Mouse (Mus musculus) liver, embryonic 13.5 days (tissue): ENCODE results near the gene Ddx27. TPM values are rescaled to one million over a fixed set of nuclear protein-coding genes. Genes with fewer than 3 reads are reported as not detected.
A peak's percentile ranks its signal among the peaks of the same experiment; 100 is the strongest.

Source experiments
- ATAC-seq: fragments of 200-750 bp; cut with Nextera tagmentation; 2 replicates; pipeline ENCODE4 v1.8.0; 2017; ENCODE audit warnings: low read depth, mild to moderate bottlenecking, moderate number of reproducible peaks, moderate library complexity
- DNase-seq: peaks from one replicate; pipeline ENCODE4 v3.0.0; 2022
- H3K27ac ChIP-seq: fragments of 300-500 bp; sonication (generic); 2 replicates; pipeline ENCODE4 v1.5.1; 2015; ENCODE audit warnings: moderate library complexity, mild to moderate bottlenecking, inconsistent platforms
- H3K27me3 ChIP-seq: fragments of 300-500 bp; sonication (generic); 2 replicates; pipeline ENCODE4 v1.6.1; 2015; ENCODE audit warnings: mild to moderate bottlenecking, inconsistent platforms
- H3K36me3 ChIP-seq: fragments of 300-500 bp; sonication (generic); 2 replicates; pipeline ENCODE4 v1.6.1; 2015; ENCODE audit warnings: mild to moderate bottlenecking, inconsistent platforms
- H3K4me1 ChIP-seq: fragments of 300-500 bp; sonication (generic); replicated peaks from 2 replicates; pipeline ENCODE4 v1.6.1; 2015; ENCODE audit warnings: inconsistent platforms
- H3K4me2 ChIP-seq: fragments of 300-500 bp; sonication (generic); 2 replicates; pipeline ENCODE4 v1.6.1; 2015; ENCODE audit warnings: inconsistent platforms, mild to moderate bottlenecking, moderate library complexity
- H3K4me3 ChIP-seq: fragments of 300-500 bp; sonication (generic); replicated peaks from 2 replicates; pipeline ENCODE4 v1.5.1; 2015; ENCODE audit warnings: mild to moderate bottlenecking, inconsistent platforms
- H3K9ac ChIP-seq: fragments of 300-500 bp; sonication (generic); 2 replicates; pipeline ENCODE4 v1.6.1; 2015; ENCODE audit warnings: mild to moderate bottlenecking, inconsistent platforms
- H3K9me3 ChIP-seq: fragments of 300-500 bp; sonication (generic); replicated peaks from 2 replicates; pipeline ENCODE4 v1.6.1; 2016; ENCODE audit warnings: inconsistent platforms
- WGBS: fragments of 180-500 bp; shearing (Covaris S2); methylation state at CpG from one replicate; pipeline ENCODE4 v1.1.7; 2015; ENCODE audit not compliant: insufficient replicate concordance; 5-methylcytosine and 5-hydroxymethylcytosine counted together
- polyA plus RNA-seq: library from polyadenylated mRNA; unstranded; fragments of >200 nt; fragmentation: Nextera tagmentation; extraction: Ambion mirVana; gene quantifications from 2 replicates; pipeline ENCODE4 v1.2.1, GENCODE M21; 2015

Ddx27 gene
- polyA plus RNA-seq = 53.6 and 59.5 TPM in 2 replicates

DNA sequence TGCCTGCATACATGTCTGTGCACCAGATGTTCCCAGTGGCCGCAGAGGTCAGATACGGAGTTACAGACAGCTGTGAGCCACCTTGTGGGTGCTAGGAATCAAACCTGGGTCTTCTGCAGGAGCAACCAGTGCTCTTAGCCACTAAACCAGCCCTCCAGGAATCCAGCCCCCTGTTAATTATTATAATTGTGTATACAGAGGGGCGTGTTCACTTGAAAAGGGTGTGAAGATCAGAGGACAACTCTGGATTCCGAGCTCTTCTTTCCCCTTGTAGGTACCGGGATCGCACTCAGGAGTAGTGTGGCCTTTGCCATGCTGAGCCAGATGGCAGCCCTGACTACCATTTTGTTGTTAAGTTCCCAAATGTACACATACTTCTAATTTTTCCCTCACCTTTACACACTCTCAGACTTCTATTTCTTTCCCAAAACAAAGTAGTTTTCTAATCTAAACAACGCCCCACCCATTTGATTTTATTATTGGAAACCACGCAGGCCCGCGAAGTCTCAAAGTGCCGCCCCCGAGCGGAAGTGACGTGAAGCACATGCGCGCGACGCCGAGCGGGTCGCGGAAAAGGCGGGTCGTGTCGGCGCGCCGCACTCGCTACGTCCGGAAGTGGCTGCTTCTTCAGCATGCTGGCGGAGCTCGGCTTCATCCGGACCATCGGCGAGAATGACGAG is at the start of gene Ddx27:
Gene Ddx27, plus strand, starts transcription at position 492 of the 680 bp plus-strand sequence.
- DNase-seq (peak; percentile 86), ATAC-seq (peak; percentile 86)
- Histone ChIP-seq H3K27ac (peak within 1 kb of the TSS; percentile 92), H3K9ac (peak within 1 kb of the TSS; percentile 90), H3K4me1 (peaks cover 33% of the 10 kb centered on the region), H3K27me3 (no peaks in the 10 kb centered on the region), H3K36me3 (peaks cover 31% of the 10 kb centered on the region), H3K4me3 (peak within 1 kb of the TSS; percentile 90), H3K9me3 (no peaks in the 10 kb centered on the region), H3K4me2 (peak within 1 kb of the TSS; percentile 93)
- WGBS = 2% methylated on average over 37 of the region's 37 CpGs

- 44% methylated on average over 1 of the region's 1 CpGs for WGBS
- no peaks in the 10 kb centered on the region for H3K9me3 ChIP-seq
- H3K27me3 ChIP-seq = no peaks in the 10 kb centered on the region
- DNase-seq (no peak), ATAC-seq (no peak)
- peaks cover 52% of the 10 kb centered on the region for H3K4me1 ChIP-seq
- no peak overlapping the region for H3K9ac ChIP-seq
- no peak overlapping the region for H3K27ac ChIP-seq
- no peaks in the 10 kb centered on the region for H3K36me3 ChIP-seq
- no peak overlapping the region for H3K4me3 ChIP-seq
- H3K4me2 ChIP-seq = no peak overlapping the region
Measured at GRCm38 (mm10) chr2:166973153-166973552, 41.8 kb upstream of the Ddx27 start.

DNA sequence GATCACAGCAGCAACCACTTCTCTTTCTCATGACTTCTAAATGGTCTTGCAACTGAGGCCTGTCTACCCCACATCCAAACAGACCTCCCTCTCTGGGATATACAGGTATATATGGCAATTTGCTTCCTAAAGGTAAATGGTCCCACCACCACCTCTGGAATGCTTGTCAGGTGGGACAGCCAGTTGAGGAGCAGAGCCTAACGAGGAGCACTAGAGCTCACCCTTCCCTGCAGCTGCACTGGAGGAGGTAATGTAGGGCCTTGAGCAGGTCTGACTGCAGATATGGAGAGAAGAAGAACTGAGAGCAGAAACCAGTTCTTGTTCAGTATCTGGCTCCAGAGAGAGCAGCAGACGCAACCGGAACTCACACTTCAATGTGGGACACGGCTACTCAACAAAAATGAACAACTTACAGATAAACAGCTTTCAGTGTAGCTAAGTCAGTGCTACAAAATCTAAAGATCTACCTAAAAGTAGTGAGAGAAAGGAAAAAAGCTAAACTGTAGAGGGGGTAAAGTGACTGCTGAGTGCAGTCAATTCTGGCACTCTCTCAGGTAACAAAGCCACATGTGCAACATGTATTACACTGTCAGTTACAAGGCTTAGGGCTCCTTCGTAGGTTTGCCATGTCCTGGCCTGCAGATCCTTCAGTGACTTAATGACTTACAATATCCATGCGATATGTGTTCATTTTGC is 40.7 kb upstream of the Ddx27 start:
- WGBS = 57% methylated on average over 6 of the region's 6 CpGs
- Histone ChIP-seq H3K9me3 (no peaks in the 10 kb centered on the region), H3K36me3 (no peaks in the 10 kb centered on the region), H3K27ac (peak overlapping the region; percentile 55), H3K4me1 (peaks cover 62% of the 10 kb centered on the region), H3K4me3 (no peak overlapping the region), H3K27me3 (no peaks in the 10 kb centered on the region), H3K9ac (no peak overlapping the region; the same call in 1 of the 2 replicates), H3K4me2 (no peak overlapping the region)
- DNase-seq (no peak), ATAC-seq (no peak)

DNA sequence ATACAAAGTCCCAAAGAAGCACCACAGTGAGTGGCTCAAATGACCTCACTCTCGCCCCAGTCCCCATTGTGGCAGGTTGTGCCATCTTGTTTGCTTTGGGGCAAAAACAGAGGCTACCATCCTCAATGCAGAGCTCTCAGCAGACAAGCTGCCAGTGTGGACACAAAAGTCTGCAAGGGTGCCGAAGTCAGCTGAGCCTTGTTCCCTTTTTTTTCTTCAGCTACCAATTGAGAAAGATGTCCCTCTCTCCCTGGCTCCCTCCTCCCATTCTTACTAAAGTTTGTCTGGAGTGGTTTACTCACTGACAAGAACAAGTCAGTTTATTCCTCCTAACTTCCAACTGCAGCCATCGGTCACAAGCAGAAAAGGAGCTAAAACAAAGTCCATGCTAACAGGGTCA is 38.6 kb upstream of the Ddx27 start:
- ATAC-seq = no peak
- WGBS = 40% methylated on average over 3 of the region's 3 CpGs
- DNase-seq = no peak
- H3K4me1 ChIP-seq = peaks cover 68% of the 10 kb centered on the region
- H3K4me2 ChIP-seq = peak overlapping the region; percentile 4; the same call in 1 of the 2 replicates
- no peaks in the 10 kb centered on the region for H3K9me3 ChIP-seq
- H3K36me3 ChIP-seq = no peaks in the 10 kb centered on the region
- H3K27ac ChIP-seq = peak overlapping the region; percentile 45; the same call in 1 of the 2 replicates
- no peak overlapping the region for H3K9ac ChIP-seq
- no peaks in the 10 kb centered on the region for H3K27me3 ChIP-seq
- no peak overlapping the region for H3K4me3 ChIP-seq

- WGBS = 17% methylated on average over 3 of the region's 3 CpGs
- H3K27me3 ChIP-seq = no peaks in the 10 kb centered on the region
- H3K9ac ChIP-seq = no peak overlapping the region
- no peak overlapping the region for H3K4me2 ChIP-seq
- peaks cover 63% of the 10 kb centered on the region for H3K4me1 ChIP-seq
- ATAC-seq (peak; percentile 57; the same call in 1 of the 2 replicates), DNase-seq (no peak)
- H3K27ac ChIP-seq = peak overlapping the region; percentile 45
- no peaks in the 10 kb centered on the region for H3K9me3 ChIP-seq
- H3K36me3 ChIP-seq = 0 out of 2 replicates have a peak, but pooled peaks cover 1% of the 10 kb centered on the region
- H3K4me3 ChIP-seq = no peak overlapping the region
Measured at GRCm38 (mm10) chr2:166977490-166977889, 37.5 kb upstream of the Ddx27 start.

DNA sequence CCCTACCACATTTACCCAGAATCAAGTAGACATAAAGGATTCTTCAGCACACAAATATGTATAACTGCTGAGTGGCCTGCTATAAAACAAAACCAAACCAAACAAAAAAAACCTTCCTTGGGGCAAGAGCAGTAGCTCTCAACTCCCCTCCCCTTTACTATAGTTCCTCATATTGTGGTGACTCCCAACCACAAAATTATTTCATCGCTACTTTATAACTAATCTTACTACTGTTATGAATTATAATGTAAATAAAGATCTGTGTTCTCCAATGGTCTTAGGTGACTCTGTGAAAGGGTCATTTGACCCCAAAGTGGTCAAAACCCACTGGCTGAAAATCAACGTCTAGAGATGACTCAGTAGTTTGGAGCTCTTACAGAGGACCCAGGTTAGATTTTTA is 34.8 kb upstream of the Ddx27 start:
- Histone ChIP-seq H3K27ac (no peak overlapping the region), H3K4me2 (no peak overlapping the region), H3K4me1 (peaks cover 46% of the 10 kb centered on the region), H3K27me3 (no peaks in the 10 kb centered on the region), H3K9ac (no peak overlapping the region), H3K36me3 (0 out of 2 replicates have a peak, but pooled peaks cover 5% of the 10 kb centered on the region), H3K9me3 (no peaks in the 10 kb centered on the region), H3K4me3 (no peak overlapping the region)
- DNase-seq = no peak
- WGBS = 36% methylated on average over 2 of the region's 2 CpGs
- ATAC-seq = no peak

- DNase-seq (no peak), ATAC-seq (no peak)
- 68% methylated on average over 4 of the region's 4 CpGs for WGBS
- no peaks in the 10 kb centered on the region for H3K9me3 ChIP-seq
- no peak overlapping the region for H3K9ac ChIP-seq
- H3K27ac ChIP-seq = no peak overlapping the region
- no peak overlapping the region for H3K4me2 ChIP-seq
- no peaks in the 10 kb centered on the region for H3K27me3 ChIP-seq
- no peak overlapping the region for H3K4me3 ChIP-seq
- H3K4me1 ChIP-seq = peaks cover 20% of the 10 kb centered on the region
- H3K36me3 ChIP-seq = 0 out of 2 replicates have a peak, but pooled peaks cover 5% of the 10 kb centered on the region
Measured at GRCm38 (mm10) chr2:166983351-166983894, 31.6 kb upstream of the Ddx27 start.

GRCm38 (mm10) chr2:166990861-166991260 is 24.1 kb upstream of the Ddx27 start:
- Histone ChIP-seq H3K9me3 (no peaks in the 10 kb centered on the region), H3K27me3 (no peaks in the 10 kb centered on the region), H3K4me2 (no peak overlapping the region), H3K36me3 (no peaks in the 10 kb centered on the region), H3K27ac (0 out of 2 replicates have a peak overlapping the region, but pooled peaks have one; percentile 1), H3K4me1 (peaks cover 71% of the 10 kb centered on the region), H3K4me3 (no peak overlapping the region), H3K9ac (no peak overlapping the region)
- ATAC-seq (no peak), DNase-seq (no peak)
- 56% methylated on average over 7 of the region's 7 CpGs for WGBS

DNA sequence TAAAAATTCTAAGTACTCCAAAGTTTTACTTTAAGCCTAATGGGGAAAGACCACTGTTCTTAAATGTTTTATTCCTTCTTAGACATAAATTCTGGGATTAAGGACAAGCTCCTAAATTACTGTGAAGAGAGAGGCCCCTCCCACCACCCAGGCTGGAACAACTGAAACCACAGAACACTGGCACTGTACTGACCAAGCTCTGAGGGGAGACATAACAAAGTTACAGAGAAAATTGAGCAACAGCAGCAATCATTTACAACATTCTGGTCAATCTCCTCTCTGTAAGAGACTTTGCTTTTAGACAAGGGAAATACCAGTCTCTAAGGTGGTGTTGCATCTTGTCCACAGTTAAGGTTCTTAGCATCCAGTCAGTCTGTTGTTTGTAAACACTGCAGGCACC is 23.0 kb upstream of the Ddx27 start:
- no peaks in the 10 kb centered on the region for H3K36me3 ChIP-seq
- H3K4me3 ChIP-seq = no peak overlapping the region
- H3K4me1 ChIP-seq = peaks cover 77% of the 10 kb centered on the region
- H3K4me2 ChIP-seq = peak overlapping the region; percentile 26
- no peaks in the 10 kb centered on the region for H3K9me3 ChIP-seq
- ATAC-seq (no peak), DNase-seq (no peak)
- H3K27ac ChIP-seq = peak overlapping the region; percentile 65
- H3K27me3 ChIP-seq = no peaks in the 10 kb centered on the region
- peak overlapping the region; percentile 23; the same call in 1 of the 2 replicates for H3K9ac ChIP-seq

- WGBS = 1% methylated on average over 28 of the region's 28 CpGs
- peak; percentile 30 for ATAC-seq
- H3K9me3 ChIP-seq = no peaks in the 10 kb centered on the region
- H3K9ac ChIP-seq = peak overlapping the region; percentile 99
- no peaks in the 10 kb centered on the region for H3K27me3 ChIP-seq
- DNase-seq = peak; percentile 44
- H3K4me2 ChIP-seq = peak overlapping the region; percentile 91
- H3K4me3 ChIP-seq = peak overlapping the region; percentile 99
- H3K4me1 ChIP-seq = peaks cover 63% of the 10 kb centered on the region
- H3K27ac ChIP-seq = peak overlapping the region; percentile 96
- no peaks in the 10 kb centered on the region for H3K36me3 ChIP-seq
Measured at GRCm38 (mm10) chr2:166995021-166995795, 19.8 kb upstream of the Ddx27 start.
